Mouse (Mus musculus): ENCODE data around the gene Acsl1.

Gene Acsl1

GRCm38 (mm10) chr8:46475404-46475803, 4.6 kb downstream of the Acsl1 start:
- DNase-seq (ENCODE audit: low read depth in 1 of 2, low spot score in 2 of 2), result no peak

- DNase-seq (ENCODE audit: low read depth in 1 of 2, low spot score in 2 of 2), result no peak
Observed at GRCm38 (mm10) chr8:46475942-46476341, 5.1 kb downstream of the Acsl1 start.

- no peak for DNase-seq (ENCODE audit: low read depth in 1 of 2, low spot score in 2 of 2)
Observed at GRCm38 (mm10) chr8:46477747-46478458, 7.1 kb downstream of the Acsl1 start.

GRCm38 (mm10) chr8:46478783-46479182, 7.9 kb downstream of the Acsl1 start:
- DNase-seq (ENCODE audit: low read depth in 1 of 2, low spot score in 2 of 2), result no peak

DNA sequence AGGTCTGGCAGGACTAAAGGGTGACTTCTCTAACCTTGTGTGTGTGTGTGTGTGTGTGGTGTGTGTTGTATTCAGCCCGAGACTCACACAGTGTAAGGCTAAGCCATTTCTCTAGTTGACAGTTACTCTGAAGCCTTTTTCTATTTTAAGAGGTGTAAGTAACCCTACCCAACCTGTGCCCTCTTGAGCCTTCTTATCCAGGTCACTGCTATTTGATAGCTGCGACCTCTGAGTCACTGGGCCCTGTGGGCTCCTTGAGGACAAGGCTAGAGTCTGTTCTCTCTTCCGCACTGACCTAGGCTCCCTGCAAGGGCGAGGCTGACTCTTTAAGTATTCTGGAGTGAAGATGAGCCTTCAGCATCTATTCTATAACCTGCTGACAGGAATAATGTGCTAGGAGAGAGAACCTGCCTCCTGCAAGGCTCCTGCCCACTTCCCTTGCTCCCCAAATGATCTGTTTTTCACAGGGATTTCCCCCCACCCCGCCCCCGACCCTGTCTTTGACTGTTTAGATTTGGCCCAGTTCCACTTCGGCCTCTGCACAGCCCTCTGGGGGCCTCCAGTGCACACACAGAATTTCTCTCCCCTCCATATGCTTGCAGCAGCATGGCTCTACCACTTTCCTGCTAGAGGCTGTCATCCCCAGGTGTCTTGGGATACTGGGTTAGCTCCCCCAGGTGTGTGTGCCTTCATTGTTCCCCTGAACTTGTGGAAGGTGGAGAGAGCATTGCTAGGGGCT, 9.1 kb downstream of the Acsl1 start:
- no peak for DNase-seq (ENCODE audit: low read depth in 1 of 2, low spot score in 2 of 2)

- DNase-seq (ENCODE audit: low read depth in 1 of 2, low spot score in 2 of 2), result no peak
Observed at GRCm38 (mm10) chr8:46480533-46480900, 9.7 kb downstream of the Acsl1 start.

DNA sequence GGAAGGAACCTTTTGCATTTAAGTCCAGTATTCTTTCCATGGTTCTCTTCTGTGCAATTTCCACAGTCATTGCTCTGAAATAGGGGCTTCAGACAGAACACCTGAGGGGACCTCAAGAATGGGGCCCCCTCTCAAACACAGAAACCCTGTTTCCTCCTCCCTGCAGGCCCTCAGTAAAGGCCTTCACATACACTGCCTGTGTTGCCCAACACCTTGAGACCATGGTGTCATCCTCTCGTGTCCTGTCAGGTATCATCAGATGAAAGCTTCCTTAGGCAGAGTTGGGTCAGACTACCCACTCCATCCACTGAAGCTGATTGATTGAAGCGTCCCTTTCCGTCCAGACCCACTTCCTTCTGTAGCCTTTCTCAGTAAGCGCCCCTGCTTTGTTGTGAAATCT, 11.9 kb downstream of the Acsl1 start:
- no peak for DNase-seq (ENCODE audit: low read depth in 1 of 2, low spot score in 2 of 2)

- DNase-seq (ENCODE audit: low read depth in 1 of 2, low spot score in 2 of 2), result no peak
Observed at GRCm38 (mm10) chr8:46483247-46483646, 12.4 kb downstream of the Acsl1 start.

- no peak for DNase-seq (ENCODE audit: low read depth in 1 of 2, low spot score in 2 of 2)
Observed at GRCm38 (mm10) chr8:46484077-46484476, 13.2 kb downstream of the Acsl1 start.

GRCm38 (mm10) chr8:46484931-46485463, 14.2 kb downstream of the Acsl1 start:
- no peak for DNase-seq (ENCODE audit: low read depth in 1 of 2, low spot score in 2 of 2)

DNA sequence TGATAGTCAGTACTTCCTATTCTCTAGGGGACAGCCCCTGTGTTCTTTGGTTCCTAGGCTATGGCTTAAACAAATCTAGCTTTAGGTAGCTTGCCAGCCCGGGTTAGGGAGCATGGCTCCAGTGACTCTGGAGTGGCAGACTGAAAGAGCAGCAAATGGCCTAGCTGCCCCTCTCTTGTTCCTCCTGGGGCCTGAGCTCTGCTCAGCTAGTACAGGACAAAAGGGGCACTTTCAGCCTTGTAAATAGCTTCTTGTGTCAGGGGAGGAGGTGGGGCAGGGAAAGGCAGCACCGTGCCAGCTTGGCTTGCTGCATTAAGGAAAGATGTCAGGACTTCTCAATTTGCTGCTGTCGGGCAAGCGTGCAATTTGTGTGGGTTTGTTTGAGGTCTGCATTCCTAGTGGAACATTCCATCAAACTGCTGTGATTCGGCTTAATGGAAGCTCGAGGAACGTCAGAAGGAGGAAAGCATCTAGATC, 17.3 kb downstream of the Acsl1 start:
- no peak for DNase-seq (ENCODE audit: low read depth in 1 of 2, low spot score in 2 of 2)

DNA sequence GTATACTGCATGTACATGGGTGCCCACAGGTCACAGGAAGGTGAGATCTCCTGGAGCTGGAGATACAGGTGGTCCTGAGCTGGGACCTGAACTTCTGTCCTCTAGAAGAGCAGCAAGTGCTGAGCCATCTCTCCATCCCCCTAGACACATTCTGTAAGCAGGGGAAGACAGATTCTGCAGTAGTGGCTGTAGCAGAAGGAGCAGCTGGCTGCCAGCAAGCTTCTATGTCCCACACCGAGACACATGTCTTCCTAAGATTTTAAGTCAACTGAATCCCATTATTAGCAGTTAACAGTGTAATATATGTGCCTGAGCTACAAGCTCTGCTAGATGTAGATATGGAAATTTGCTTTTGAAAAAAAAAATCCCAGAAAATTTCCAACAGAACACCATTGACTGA, 18.4 kb downstream of the Acsl1 start:
- no peak for DNase-seq (ENCODE audit: low read depth in 1 of 2, low spot score in 2 of 2)

GRCm38 (mm10) chr8:46490250-46490649, 19.4 kb downstream of the Acsl1 start:
- no peak for DNase-seq (ENCODE audit: low read depth in 1 of 2, low spot score in 2 of 2)

DNA sequence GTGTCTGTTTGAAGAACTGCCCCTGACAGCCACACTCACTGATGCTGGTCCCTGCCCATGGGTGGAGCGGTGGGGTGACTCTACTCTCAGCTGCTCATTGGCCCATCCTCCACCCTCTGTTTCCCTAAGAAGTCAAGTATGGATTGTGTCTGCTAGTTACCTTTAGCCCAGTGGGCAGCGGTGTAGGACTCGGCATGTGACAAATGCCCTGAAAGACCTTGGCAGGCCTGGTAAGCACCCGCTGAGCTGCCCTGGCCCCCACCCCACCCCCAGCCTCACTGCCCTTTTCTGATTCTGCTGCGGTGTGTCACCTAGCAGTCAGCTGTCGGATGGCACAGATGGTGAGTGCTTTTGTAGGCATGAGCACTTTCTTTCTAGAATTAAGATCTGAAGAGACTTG, 20.0 kb downstream of the Acsl1 start:
- no peak for DNase-seq (ENCODE audit: low read depth in 1 of 2, low spot score in 2 of 2)

GRCm38 (mm10) chr8:46493495-46494170, 22.8 kb downstream of the Acsl1 start:
- no peak for DNase-seq (ENCODE audit: low read depth in 1 of 2, low spot score in 2 of 2)

DNA sequence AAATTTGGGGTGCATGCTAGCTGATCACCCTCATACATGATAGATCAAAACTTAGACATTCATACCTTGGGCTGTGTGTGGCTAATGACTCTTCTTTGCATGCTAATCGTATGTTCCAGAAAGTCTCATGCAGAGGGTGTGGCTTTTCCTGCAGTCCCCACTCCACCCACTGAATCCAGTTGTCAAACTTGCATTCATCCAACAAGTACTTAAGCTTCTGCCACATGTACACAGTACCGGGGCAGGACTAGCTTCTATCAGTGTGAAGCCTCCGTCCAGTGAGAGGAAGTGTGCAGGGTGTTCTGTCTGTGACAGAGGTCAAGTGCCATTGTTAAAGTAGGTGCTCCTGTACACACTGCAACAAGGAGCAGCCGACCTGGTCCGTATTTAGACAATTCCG, 26.0 kb downstream of the Acsl1 start:
- DNase-seq (ENCODE audit: low read depth in 1 of 2, low spot score in 2 of 2), result no peak

- DNase-seq (ENCODE audit: low read depth in 1 of 2, low spot score in 2 of 2), result no peak
Observed at GRCm38 (mm10) chr8:46497314-46498011, 26.6 kb downstream of the Acsl1 start.

- no peak for DNase-seq (ENCODE audit: low read depth in 1 of 2, low spot score in 2 of 2)
Observed at GRCm38 (mm10) chr8:46499376-46500061, 28.7 kb downstream of the Acsl1 start.

- no peak for DNase-seq (ENCODE audit: low read depth in 1 of 2, low spot score in 2 of 2)
Observed at GRCm38 (mm10) chr8:46502333-46503071, 31.7 kb downstream of the Acsl1 start.

Measured in monocyte, adult 2 months (primary cell).